Mouse (Mus musculus) erythroblast, embryonic 14.5 days (primary cell): ENCODE data around the gene Hpcal4. TPM values are rescaled to one million over a fixed set of nuclear protein-coding genes. Genes with fewer than 3 reads are reported as not detected.
A peak's percentile ranks its signal among the peaks of the same experiment; 100 is the strongest.

Experiments used
- H3K27me3 ChIP-seq: 2 replicates; pipeline ENCODE4 v1.6.1; 2012; ENCODE audit warnings: inconsistent platforms; ENCODE audit not compliant: control insufficient read depth
- H3K36me3 ChIP-seq: 2 replicates; pipeline ENCODE4 v1.6.1; 2012; ENCODE audit warnings: mild to moderate bottlenecking, inconsistent platforms; ENCODE audit not compliant: control insufficient read depth
- H3K4me1 ChIP-seq: 2 replicates; pipeline ENCODE4 v1.6.1; 2012; ENCODE audit warnings: inconsistent platforms; ENCODE audit not compliant: control insufficient read depth
- H3K4me3 ChIP-seq: replicated peaks from 2 replicates; pipeline ENCODE3; 2012; ENCODE audit warnings: moderate library complexity, mild to moderate bottlenecking, inconsistent platforms
- H3K9me3 ChIP-seq: 2 replicates; pipeline ENCODE4 v1.6.1; 2012; ENCODE audit warnings: low read length, inconsistent platforms, mixed read lengths; ENCODE audit not compliant: control insufficient read depth
- GATA1 ChIP-seq: IDR thresholded peaks from 2 replicates; pipeline ENCODE4 v1.6.1; 2012; ENCODE audit warnings: low read length, inconsistent platforms, mixed read lengths
- TAL1 ChIP-seq: IDR thresholded peaks from 3 replicates; pipeline ENCODE4 v1.6.1; 2012; ENCODE audit warnings: low read length, inconsistent platforms, mixed read lengths
- polyA plus RNA-seq: library from polyadenylated mRNA; stranded (reverse); fragments of >175 nt; gene quantifications from 2 replicates; pipeline ENCODE4 v1.2.3, GENCODE M21; 2012

Hpcal4 gene
- polyA plus RNA-seq, 1 experiment, result not detected

- Histone ChIP-seq H3K9me3 (no peaks in the 10 kb centered on the region), H3K36me3 (no peaks in the 10 kb centered on the region), H3K4me3 (no peak overlapping the region), H3K4me1 (peaks cover 2% of the 10 kb centered on the region; the same call in 1 of the 2 replicates), H3K27me3 (peaks cover 63% of the 10 kb centered on the region)
- TF ChIP-seq GATA1, result no peak
- no peak for TF ChIP-seq TAL1
Measured at GRCm38 (mm10) chr4:123232841-123233240, 49.8 kb downstream of the Hpcal4 start.

GRCm38 (mm10) chr4:123233492-123234084, 50.6 kb downstream of the Hpcal4 start, which contains the start of gene Heyl:
Gene Heyl (plus strand): TSS chr4:123233556.
- Histone ChIP-seq H3K4me1 (peaks cover 2% of the 10 kb centered on the region; the same call in 1 of the 2 replicates), H3K27me3 (peaks cover 70% of the 10 kb centered on the region), H3K4me3 (peak within 1 kb of the TSS; percentile 2), H3K36me3 (no peaks in the 10 kb centered on the region), H3K9me3 (no peaks in the 10 kb centered on the region)
- no peak for TF ChIP-seq GATA1
- TF ChIP-seq TAL1, result no peak

- Histone ChIP-seq H3K4me1 (peaks cover 2% of the 10 kb centered on the region; the same call in 1 of the 2 replicates), H3K36me3 (no peaks in the 10 kb centered on the region), H3K4me3 (no peak overlapping the region), H3K9me3 (no peaks in the 10 kb centered on the region; the same call in 1 of the 2 replicates), H3K27me3 (peaks cover 87% of the 10 kb centered on the region)
- TF ChIP-seq GATA1 (no peak), TAL1 (no peak)
Measured at GRCm38 (mm10) chr4:123235835-123236430, 52.9 kb downstream of the Hpcal4 start.

- TF ChIP-seq TAL1 (no peak), GATA1 (no peak)
- Histone ChIP-seq H3K4me1 (peaks cover 2% of the 10 kb centered on the region; the same call in 1 of the 2 replicates), H3K9me3 (no peaks in the 10 kb centered on the region; the same call in 1 of the 2 replicates), H3K27me3 (peaks cover 93% of the 10 kb centered on the region), H3K36me3 (no peaks in the 10 kb centered on the region), H3K4me3 (no peak overlapping the region)
Measured at GRCm38 (mm10) chr4:123236431-123237031, 53.5 kb downstream of the Hpcal4 start.

GRCm38 (mm10) chr4:123237386-123238266, 54.6 kb downstream of the Hpcal4 start:
- TF ChIP-seq TAL1, result no peak
- no peak for TF ChIP-seq GATA1
- Histone ChIP-seq H3K36me3 (no peaks in the 10 kb centered on the region), H3K4me1 (peaks cover 2% of the 10 kb centered on the region; the same call in 1 of the 2 replicates), H3K9me3 (no peaks in the 10 kb centered on the region; the same call in 1 of the 2 replicates), H3K27me3 (peaks cover 85% of the 10 kb centered on the region), H3K4me3 (no peak overlapping the region)

- TF ChIP-seq TAL1 (no peak), GATA1 (no peak)
Measured at GRCm38 (mm10) chr4:123239361-123240203, 56.6 kb downstream of the Hpcal4 start.

More at GRCm38 (mm10) chr4:123239361-123240203, 56.6 kb downstream of the Hpcal4 start:
- no peaks in the 10 kb centered on the region for H3K4me1 ChIP-seq
- peaks cover 70% of the 10 kb centered on the region for H3K27me3 ChIP-seq
- no peaks in the 10 kb centered on the region for H3K36me3 ChIP-seq
- no peak overlapping the region for H3K4me3 ChIP-seq
- H3K9me3 ChIP-seq, result no peaks in the 10 kb centered on the region; the same call in 1 of the 2 replicates

Other genes with a start within 250 kb of the Hpcal4 start
- gene Mfsd2a, start 222.0 kb upstream of the Hpcal4 start, polyA plus RNA-seq, result not detected in 2 replicates
- gene Mycl, start 187.6 kb upstream of the Hpcal4 start, polyA plus RNA-seq, result 0.02 TPM in 1 of 2 replicates, not detected in the other
- gene Trit1, start 166.6 kb upstream of the Hpcal4 start, polyA plus RNA-seq, result 0.04 TPM in 1 of 2 replicates, not detected in the other
- gene Bmp8b, start 78.1 kb upstream of the Hpcal4 start, polyA plus RNA-seq, result not detected in 2 replicates
- gene Oxct2b, start 67.0 kb upstream of the Hpcal4 start, polyA plus RNA-seq, result not detected in 2 replicates
- 0.44 and 0.53 TPM in 2 replicates for gene Ppie, start 43.3 kb upstream of the Hpcal4 start, polyA plus RNA-seq
- gene Nt5c1a, start 18.3 kb downstream of the Hpcal4 start, polyA plus RNA-seq, result not detected in 2 replicates
- gene Heyl, start 50.3 kb downstream of the Hpcal4 start, polyA plus RNA-seq, result not detected in 2 replicates
- gene Pabpc4, start 79.1 kb downstream of the Hpcal4 start, polyA plus RNA-seq, result 693 and 748 TPM in 2 replicates
- gene Oxct2a, start 140.4 kb downstream of the Hpcal4 start, polyA plus RNA-seq, result not detected in 2 replicates
- not detected in 2 replicates for gene Bmp8a, start 160.0 kb downstream of the Hpcal4 start, polyA plus RNA-seq